Mouse (Mus musculus): Measurements from ENCODE around the gene Krt33a. TPM values are rescaled to one million over a fixed set of nuclear protein-coding genes. Genes with fewer than 3 reads are reported as not detected.

The Krt33a gene
- total and polyA plus RNA-seq, 3 experiments, result not detected

GRCm38 (mm10) chr11:100047193-100047592 is 31.2 kb upstream of the Krt33a start:
- dilution Hi-C loops (cut with MboI; ENCODE audit: extremely low pct_ligation_motif_present, extremely low pct_unique_long_range_greater_than_20kb, low sequenced_read_pairs) (no loop called here), in situ Hi-C loops (cut with MboI; ENCODE audit: low pct_ligation_motif_present, low pct_unique_long_range_greater_than_20kb, low sequenced_read_pairs) (no loop called here)
- Histone ChIP-seq H3K4me3 (replicated peaks in 1 of 3; ENCODE audit: low read depth in 2 of 3, low read length in 2 of 3, poor library complexity in 1 of 3) (no peak overlapping the region), H3K9ac (ENCODE audit: insufficient read depth, low read depth) (no peak overlapping the region), H3K27ac (ENCODE audit: insufficient read depth, low read depth) (no peak overlapping the region), H3K36me3 (replicated peaks in 1 of 2; ENCODE audit: control insufficient read depth in 1 of 2, insufficient read depth in 1 of 2, low read length in 1 of 2) (no peaks in the 10 kb centered on the region), H3K79me2 (replicated peaks; ENCODE audit: control insufficient read depth, extremely low read depth, insufficient read depth, poor library complexity, severe bottlenecking) (no peaks in the 10 kb centered on the region), H3K4me2 (ENCODE audit: insufficient read depth, low read depth, poor library complexity, severe bottlenecking) (no peak overlapping the region), H3K4me1 (ENCODE audit: control insufficient read depth in 1 of 2, insufficient read depth in 2 of 2) (no peaks in the 10 kb centered on the region), H3K9me3 (replicated peaks; ENCODE audit: low read length) (no peaks in the 10 kb centered on the region), H3K27me3 (replicated peaks) (peaks cover 88% of the 10 kb centered on the region)
- DNase-seq (ENCODE audit: extremely low read depth), result no peak
- TF ChIP-seq CHD1 (IDR thresholded peaks at IDR 0.05; ENCODE audit: low read depth, low read length), result no peak
- no peak for TF ChIP-seq NRF1 (IDR thresholded peaks at IDR 0.05; ENCODE audit: low read depth, low read length)
- TF ChIP-seq UBTF (IDR thresholded peaks at IDR 0.05; ENCODE audit: low read depth, low read length), result no peak
- TF ChIP-seq RAD21 (IDR thresholded peaks at IDR 0.05; ENCODE audit: low read depth, low read length), result no peak
- TF ChIP-seq E2F4 (IDR thresholded peaks at IDR 0.05; ENCODE audit: insufficient replicate concordance, low read depth, low read length), result no peak
- TF ChIP-seq RCOR1 (conservative IDR thresholded peaks at IDR 0.05; ENCODE audit: low read depth, low read length), result no peak
- no peak for TF ChIP-seq CHD2 (IDR thresholded peaks at IDR 0.05; ENCODE audit: low read length)
- no peak for TF ChIP-seq MAX (IDR thresholded peaks at IDR 0.05; ENCODE audit: low read length)
- TF ChIP-seq MAZ (IDR thresholded peaks at IDR 0.05; ENCODE audit: low read depth, low read length), result no peak
- TF ChIP-seq USF2 (conservative IDR thresholded peaks at IDR 0.05; ENCODE audit: low read depth, low read length), result no peak
- no peak for TF ChIP-seq MEF2A (IDR thresholded peaks at IDR 0.05; ENCODE audit: borderline replicate concordance, low read depth, low read length)
- TF ChIP-seq TBP (conservative IDR thresholded peaks at IDR 0.05; ENCODE audit: low read depth, low read length), result no peak
- no peak for TF ChIP-seq ETS1 (conservative IDR thresholded peaks at IDR 0.05; ENCODE audit: low read depth, low read length)
- no peak for TF ChIP-seq MAFK (IDR thresholded peaks at IDR 0.05; ENCODE audit: insufficient replicate concordance, low read length)

- Histone ChIP-seq H3K27ac (ENCODE audit: insufficient read depth, low read depth) (no peak overlapping the region), H3K79me2 (replicated peaks; ENCODE audit: control insufficient read depth, extremely low read depth, insufficient read depth, poor library complexity, severe bottlenecking) (no peaks in the 10 kb centered on the region), H3K9me3 (replicated peaks; ENCODE audit: low read length) (no peaks in the 10 kb centered on the region), H3K4me2 (ENCODE audit: insufficient read depth, low read depth, poor library complexity, severe bottlenecking) (peak overlapping the region; percentile 78), H3K9ac (ENCODE audit: insufficient read depth, low read depth) (no peak overlapping the region), H3K4me3 (replicated peaks in 1 of 3; ENCODE audit: low read depth in 2 of 3, low read length in 2 of 3, poor library complexity in 1 of 3) (peak overlapping the region in 1 of 3 experiments; percentile 26), H3K27me3 (replicated peaks) (peaks cover 88% of the 10 kb centered on the region), H3K36me3 (replicated peaks in 1 of 2; ENCODE audit: control insufficient read depth in 1 of 2, insufficient read depth in 1 of 2, low read length in 1 of 2) (no peaks in the 10 kb centered on the region), H3K4me1 (ENCODE audit: control insufficient read depth in 1 of 2, insufficient read depth in 2 of 2) (no peaks in the 10 kb centered on the region)
- in situ Hi-C loops (cut with MboI; ENCODE audit: low pct_ligation_motif_present, low pct_unique_long_range_greater_than_20kb, low sequenced_read_pairs), result no loop called here
- dilution Hi-C loops (cut with MboI; ENCODE audit: extremely low pct_ligation_motif_present, extremely low pct_unique_long_range_greater_than_20kb, low sequenced_read_pairs), result no loop called here
- no peak for DNase-seq (ENCODE audit: extremely low read depth)
- no peak for TF ChIP-seq ETS1 (conservative IDR thresholded peaks at IDR 0.05; ENCODE audit: low read depth, low read length)
- no peak for TF ChIP-seq ZMIZ1 (IDR thresholded peaks at IDR 0.05; ENCODE audit: low read depth, low read length)
Measured at GRCm38 (mm10) chr11:100046303-100046866, 30.4 kb upstream of the Krt33a start.
